Mouse (Mus musculus) heart, postnatal 4 days (tissue): Measurements from ENCODE around the gene Cracr2a. TPM values are rescaled to one million over a fixed set of nuclear protein-coding genes. Genes with fewer than 3 reads are reported as not detected.

Source experiments
- DNase-seq: peaks from one replicate; pipeline ENCODE4 v3.0.0; 2021
- total RNA-seq, 2 experiments: library from RNA; stranded (reverse); gene quantifications; 2 replicates each; pipeline ENCODE4 v1.2.3; 2021

The Cracr2a gene
- total RNA-seq, 2 experiments from 2014 or later, result 1.8 to 3.0 TPM

- DNase-seq, result no peak
Observed at GRCm38 (mm10) chr6:127701036-127701783, 140.1 kb downstream of the Cracr2a start.

- DNase-seq, result no peak
Observed at GRCm38 (mm10) chr6:127708218-127708628, 147.1 kb downstream of the Cracr2a start.

GRCm38 (mm10) chr6:127714906-127715305, 153.8 kb downstream of the Cracr2a start:
- DNase-seq, result no peak

- DNase-seq, result no peak
Observed at GRCm38 (mm10) chr6:127715428-127715827, 154.3 kb downstream of the Cracr2a start.

- DNase-seq, result no peak
Observed at GRCm38 (mm10) chr6:127717239-127718137, 156.3 kb downstream of the Cracr2a start.

DNA sequence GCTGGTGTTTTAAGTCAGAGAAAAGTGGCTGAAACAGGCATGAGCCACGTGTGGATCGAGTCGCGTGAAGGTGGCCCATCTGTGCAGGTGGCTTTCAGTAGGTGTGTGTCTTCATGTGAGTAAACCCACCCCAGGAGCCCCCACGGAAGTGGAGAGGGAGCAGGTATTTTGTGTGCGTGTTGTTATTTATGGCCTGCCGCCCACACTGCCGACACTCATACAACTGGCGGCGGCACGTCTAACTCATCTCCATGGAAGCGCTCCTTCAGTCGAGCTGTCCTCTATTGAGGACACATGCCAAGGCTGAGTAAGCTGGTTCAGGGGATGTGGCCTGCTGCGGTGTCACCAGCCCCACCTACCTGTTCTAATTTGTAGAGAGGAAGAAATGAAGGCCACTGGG, 158.7 kb downstream of the Cracr2a start:
- no peak for DNase-seq

DNA sequence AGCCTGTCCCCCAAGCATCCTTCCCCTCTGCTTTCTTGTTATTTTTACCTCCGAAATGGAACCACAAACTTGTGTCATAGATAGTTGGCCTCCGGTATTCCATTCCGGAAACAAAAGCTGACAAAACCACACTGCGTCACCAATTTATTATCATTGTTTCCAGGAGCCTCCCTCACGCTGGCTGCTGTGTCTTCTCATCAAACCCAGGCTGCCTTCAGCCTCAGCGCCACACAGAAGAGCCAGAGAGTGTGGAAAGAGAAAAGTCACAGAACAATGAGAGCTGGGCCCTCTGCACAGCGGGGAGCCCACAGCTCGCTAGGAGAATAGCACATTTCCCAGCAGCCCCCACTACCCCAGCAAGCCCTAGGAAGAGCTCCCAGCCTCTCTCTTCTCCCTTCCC, 162.0 kb downstream of the Cracr2a start:
- no peak for DNase-seq

Other genes with a start within 250 kb of the Cracr2a start
- 10 to 100 TPM; 13.7 to 18.5 TPM for gene Parp11, start 114.5 kb upstream of the Cracr2a start, total RNA-seq
- gene Prmt8, start 208.1 kb downstream of the Cracr2a start, total RNA-seq, result under 1 TPM; 0.09 to 0.12 TPM